Mouse (Mus musculus) adrenal gland, adult 2 months (tissue): ENCODE measurements around the gene Bach2. TPM values are rescaled to one million over a fixed set of nuclear protein-coding genes. Genes with fewer than 3 reads are reported as not detected.

Source experiments
- DNase-seq: peaks from one replicate; pipeline ENCODE4 v3.0.0; 2021
- polyA plus RNA-seq: library from polyadenylated mRNA; depleted of rRNA; stranded (reverse); fragments of >200 nt; gene quantifications from 2 replicates; pipeline ENCODE4 v1.2.3, GENCODE M21; 2012
- total RNA-seq, 2 experiments: library from RNA; stranded (reverse); gene quantifications; 2 replicates each; pipeline ENCODE4 v1.2.3; 2021

Gene Bach2
- total and polyA plus RNA-seq, 3 experiments, result 0.61 to 2.9 (median 2.2) TPM

- no peak for DNase-seq
These were observed 55.2 kb downstream of the Bach2 start for GRCm38 (mm10) chr4:32293686-32294265.

DNA sequence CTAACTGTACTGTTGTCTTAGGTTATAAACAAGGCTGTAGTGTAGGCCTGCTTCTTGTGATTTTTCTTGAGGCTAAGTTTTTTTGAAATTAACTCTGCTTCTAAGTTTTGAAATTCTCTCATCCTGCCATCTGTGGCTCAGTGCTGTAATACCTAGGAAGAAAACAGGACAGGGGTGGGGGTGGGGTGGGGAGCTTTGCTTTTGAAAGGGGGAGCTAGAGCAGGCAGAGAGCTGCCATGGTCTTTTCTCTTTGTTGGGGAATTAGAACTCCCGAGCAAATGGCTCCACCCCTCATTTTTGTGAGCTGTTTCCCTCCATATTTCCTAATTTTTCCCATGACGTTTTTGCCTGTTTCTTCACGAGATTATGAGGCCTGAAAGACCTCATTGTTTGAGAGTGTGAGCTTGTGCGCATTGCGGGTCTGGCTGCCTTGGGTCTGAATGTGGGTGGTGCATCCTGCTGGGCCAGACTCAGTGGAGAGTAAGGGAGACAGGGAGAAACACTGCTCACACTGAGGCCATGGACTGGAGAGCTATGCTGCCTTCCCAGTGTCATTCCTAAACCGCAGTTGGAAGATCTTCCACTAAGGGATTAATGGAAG lies 58.6 kb downstream of the Bach2 start:
- DNase-seq, result no peak

GRCm38 (mm10) chr4:32299221-32299620 lies 60.6 kb downstream of the Bach2 start:
- no peak for DNase-seq

DNA sequence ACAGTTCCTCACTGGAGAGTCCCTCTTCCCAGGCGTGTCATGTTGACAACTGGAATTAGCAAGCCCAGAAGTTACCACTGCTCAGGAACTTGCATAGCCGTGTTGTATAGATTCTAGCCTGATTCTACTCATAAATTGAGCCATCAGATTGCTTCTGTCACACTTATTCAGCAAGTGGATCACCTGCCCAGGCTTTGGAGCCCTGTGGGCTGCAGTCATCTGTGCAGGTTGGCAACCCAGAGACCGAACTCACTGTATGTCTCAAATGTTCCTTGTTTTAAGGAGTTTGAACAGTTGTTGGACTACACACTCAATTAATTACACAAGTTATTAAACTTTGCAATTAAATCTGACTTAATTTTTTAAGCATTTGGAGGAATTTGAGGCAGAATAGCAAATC lies 61.4 kb downstream of the Bach2 start:
- no peak for DNase-seq

DNA sequence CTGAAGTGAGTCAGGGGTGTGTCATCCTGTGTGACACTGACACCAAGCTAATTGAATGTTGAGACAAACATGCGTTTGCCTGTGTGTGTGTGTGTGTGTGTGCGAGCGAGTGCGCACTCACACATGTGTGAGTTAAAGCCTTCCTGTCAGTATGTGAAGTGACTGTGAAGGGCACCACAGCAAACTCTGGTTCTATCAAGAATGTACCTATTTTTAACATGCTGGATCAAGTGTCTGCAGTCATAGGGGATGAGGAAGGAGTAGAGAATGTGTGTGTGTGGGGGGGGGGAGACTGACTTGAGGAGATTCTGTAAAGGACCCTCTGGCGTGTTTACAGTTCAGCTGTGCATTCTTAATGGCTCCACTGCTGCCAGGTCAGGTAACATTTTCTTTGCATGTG lies 64.1 kb downstream of the Bach2 start:
- no peak for DNase-seq

GRCm38 (mm10) chr4:32303076-32303475 lies 64.5 kb downstream of the Bach2 start:
- no peak for DNase-seq

DNA sequence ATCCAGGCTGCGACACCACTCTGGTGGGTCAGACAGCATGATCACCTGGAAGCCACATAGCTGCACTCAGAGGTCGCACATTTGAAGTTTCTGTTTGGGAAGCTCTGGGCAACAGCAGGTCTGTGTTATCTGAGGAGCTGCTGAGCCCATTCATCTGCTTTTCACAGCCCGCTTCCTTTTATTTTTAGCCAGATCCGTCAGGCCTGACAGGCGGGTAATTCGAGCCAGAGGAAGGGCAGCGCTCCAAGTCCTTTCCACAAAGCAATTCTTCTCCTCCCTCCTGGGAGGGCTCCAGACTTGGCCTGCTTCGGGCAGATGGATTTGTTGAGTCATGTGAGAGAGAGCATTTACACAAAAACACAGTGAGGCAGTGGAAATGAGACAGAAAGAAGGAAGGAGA lies 65.1 kb downstream of the Bach2 start:
- DNase-seq, result peak; percentile 91

GRCm38 (mm10) chr4:32304221-32304703 lies 65.7 kb downstream of the Bach2 start:
- DNase-seq, result no peak

GRCm38 (mm10) chr4:32305036-32305615 lies 66.5 kb downstream of the Bach2 start:
- no peak for DNase-seq

DNA sequence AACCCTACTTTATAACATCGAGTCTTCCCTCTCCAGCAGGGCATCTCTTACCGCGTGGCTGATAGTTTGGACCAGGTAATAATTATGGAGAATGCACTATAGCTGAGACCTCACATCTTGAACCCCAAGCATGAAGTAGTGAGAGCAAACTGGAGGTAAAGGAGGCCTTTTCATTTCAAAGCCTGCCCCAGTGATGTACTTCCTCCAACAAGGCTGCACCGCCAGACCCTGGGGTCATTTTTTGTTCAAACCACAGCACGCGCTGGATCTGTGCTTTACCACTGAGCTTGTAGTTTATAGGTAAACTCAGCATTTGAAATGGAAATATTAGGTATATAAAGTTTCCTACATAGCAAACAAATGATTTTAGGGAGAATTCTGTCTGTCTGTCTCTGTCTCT lies 67.1 kb downstream of the Bach2 start:
- no peak for DNase-seq

DNA sequence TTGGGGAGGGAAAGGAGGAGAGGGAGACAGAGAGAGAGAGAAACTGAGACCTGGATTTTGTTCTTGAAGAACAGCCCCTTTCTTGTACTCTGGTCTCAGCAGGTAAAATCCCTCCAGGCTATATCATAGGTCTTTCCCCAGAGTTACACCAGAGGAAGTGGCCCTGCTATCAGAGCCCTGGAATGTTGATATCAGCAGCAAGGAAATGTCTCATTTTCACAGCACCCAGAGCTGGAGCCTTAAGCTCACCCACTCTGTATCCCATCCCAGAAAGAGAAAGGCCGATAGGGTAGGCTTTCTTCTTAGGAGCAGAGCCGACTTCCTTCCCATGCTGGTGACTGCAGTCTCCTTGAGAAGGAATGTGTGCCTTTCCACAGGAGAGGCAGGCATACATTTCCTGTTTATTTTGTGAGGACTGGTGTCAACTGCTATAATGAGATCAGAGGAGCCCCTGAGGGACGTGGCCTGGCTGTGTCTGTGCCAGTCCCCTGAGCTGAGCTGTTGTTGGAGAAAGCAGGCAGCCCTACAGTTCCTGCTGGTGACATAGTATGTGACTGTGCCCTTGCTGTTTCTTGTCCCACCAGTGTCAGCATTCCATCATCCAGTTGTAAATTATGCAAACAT lies 67.7 kb downstream of the Bach2 start:
- peak; percentile 16 for DNase-seq

GRCm38 (mm10) chr4:32307215-32307614 lies 68.6 kb downstream of the Bach2 start:
- no peak for DNase-seq

DNA sequence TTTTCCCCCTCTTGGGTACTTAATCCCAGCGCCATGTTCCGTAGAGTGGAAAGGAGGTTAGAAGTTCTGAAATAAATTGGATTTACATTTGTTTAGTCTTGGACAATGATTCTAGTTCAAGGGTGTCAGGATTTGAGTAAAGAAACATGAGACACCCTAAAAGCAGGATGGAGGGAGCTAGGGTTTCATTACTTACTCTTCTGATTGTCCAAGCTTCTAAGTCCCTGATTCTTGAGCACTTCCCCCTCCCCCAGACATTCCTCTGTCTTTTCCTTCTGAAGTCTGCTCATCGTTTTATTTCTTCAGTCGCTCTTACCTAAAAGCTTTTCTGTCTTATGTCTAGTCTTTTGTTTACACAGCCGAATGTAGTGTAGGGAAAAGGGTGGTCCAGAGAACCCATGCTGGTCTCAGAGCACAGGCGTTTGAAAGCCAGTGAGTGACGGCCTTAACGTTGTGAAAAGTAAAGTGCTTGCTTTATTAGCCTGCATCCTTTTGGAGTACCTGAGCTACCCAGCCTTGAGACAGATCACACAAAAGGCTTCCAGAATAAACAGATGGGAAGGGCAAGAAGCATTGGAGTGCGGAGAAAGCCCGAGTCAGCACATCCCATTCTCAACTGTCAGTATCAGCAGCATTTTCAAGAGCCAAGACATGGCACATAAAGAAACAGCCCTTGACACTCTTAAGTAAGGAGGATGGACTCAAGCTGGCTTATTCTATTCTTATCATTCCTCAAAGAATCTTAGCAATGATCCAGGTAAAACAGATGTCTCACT lies 73.8 kb downstream of the Bach2 start:
- no peak for DNase-seq

GRCm38 (mm10) chr4:32314919-32315318 lies 76.3 kb downstream of the Bach2 start:
- no peak for DNase-seq

DNA sequence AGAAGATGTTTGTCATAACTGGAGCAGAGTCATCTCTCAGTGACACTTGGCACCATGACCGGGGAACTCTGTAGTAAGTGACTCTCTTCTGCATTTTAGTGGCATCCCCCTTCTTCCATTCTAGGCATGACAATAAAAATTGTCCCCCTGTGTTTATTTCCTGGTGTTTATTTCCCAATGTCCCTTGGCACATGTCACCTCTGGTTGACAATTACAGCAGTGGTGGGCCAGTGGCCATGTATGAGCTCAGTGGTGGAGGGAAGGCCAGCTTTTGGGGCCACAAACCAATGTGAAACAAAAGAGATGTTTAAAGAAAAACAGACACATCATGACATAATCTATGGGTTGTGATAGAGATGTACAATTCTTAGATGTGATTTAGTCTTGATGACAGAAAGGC lies 80.0 kb downstream of the Bach2 start:
- DNase-seq, result no peak

DNA sequence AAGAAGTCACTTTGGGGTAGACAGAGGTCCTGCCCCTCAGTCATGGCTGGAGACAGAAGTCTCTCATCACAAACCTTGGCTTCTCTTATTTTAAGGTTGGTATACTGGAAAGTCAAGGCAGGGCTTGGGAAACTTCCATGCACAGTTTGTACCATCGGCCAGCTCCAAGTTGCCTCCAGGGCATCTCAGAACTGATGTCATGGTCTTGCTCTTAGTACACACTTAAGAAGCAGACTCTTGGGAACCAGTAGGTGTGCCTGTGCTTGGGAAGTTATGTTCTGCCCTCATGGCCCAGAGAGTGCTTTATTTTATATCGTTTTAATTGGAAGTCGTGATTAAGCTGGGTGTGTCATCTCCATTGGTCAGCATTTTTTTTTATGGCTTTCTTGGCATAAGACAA lies 80.7 kb downstream of the Bach2 start:
- no peak for DNase-seq

DNA sequence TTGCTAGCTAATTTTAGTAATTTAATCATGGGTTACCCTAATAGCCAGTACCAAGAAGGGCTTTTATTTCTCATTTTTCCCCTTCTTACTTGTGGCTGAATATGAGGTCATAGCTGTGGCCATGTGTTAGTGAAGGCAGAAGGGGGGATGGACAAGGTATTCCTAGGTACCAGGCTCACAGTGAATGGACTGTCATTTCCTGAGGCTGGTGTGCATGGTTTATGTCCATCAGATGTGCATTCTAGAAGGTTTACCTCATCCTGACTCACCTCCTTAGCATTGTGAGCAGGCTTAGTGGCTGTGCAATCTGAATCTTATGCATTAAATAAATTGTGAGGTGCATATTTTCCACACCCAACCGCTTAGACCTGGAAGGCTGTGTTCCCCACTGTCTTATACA lies 81.4 kb downstream of the Bach2 start:
- no peak for DNase-seq

DNA sequence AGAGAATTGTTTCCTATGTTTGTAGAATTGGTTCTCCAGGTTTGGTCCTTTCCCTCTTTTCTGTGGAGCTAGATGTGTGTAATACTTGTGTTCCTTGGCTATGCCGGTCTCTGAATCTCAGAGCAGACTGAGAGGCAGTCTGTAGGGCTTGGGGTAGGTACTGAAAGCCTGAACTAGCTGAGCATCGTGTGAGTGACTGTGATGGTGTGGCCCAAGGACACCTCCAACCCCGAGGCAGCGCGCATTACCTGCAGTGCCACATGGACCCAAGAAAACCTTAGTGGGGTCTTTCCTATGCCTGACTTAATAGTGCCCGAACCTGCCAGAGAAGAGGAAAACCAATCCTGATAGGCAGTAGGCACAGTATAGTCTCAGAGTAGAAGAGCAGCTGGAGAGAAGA lies 85.5 kb downstream of the Bach2 start:
- no peak for DNase-seq

- DNase-seq, result no peak
These were observed 86.4 kb downstream of the Bach2 start for GRCm38 (mm10) chr4:32324967-32325366.

DNA sequence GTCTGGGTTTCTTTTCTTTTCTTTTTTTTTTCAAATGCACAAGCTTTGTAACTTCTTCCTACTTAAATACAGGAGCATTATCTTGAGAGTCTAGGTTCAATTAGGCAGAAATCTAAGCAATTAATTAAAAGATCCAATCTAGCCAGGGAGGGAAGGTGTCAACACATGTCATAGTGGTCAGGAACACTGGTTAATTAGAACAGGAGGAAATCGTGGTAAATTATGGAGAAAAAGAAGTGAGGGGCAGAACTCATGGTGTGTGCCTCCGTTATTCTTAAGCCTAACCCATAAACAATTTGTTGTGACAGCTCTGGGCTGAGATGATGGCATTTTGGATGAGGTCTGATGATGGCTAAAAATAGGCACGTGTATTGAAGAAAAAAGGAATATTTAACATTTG lies 87.0 kb downstream of the Bach2 start:
- DNase-seq, result no peak

GRCm38 (mm10) chr4:32326279-32326678 lies 87.7 kb downstream of the Bach2 start:
- DNase-seq, result no peak

GRCm38 (mm10) chr4:32326860-32327259 lies 88.3 kb downstream of the Bach2 start:
- DNase-seq, result no peak

- no peak for DNase-seq
These were observed 89.0 kb downstream of the Bach2 start for GRCm38 (mm10) chr4:32327626-32328025.
